ENCODE assay signal across 8 mouse cellular contexts in genomic region chr13:60427755-60428385, GRCm38 (mm10).
DNase-seq lines count a peak whose midpoint lies in the region; ATAC-seq lines count a peak whose summit lies in the region.

No protein-coding gene starts in this region.

- ATAC-seq in neural tube, embryonic 15.5 days (ENCODE audit: low FRiP score), result no peak
- no peak for ATAC-seq in megakaryocyte progenitor cell, adult 5-6 weeks (replicated peaks; ENCODE audit: poor library complexity)

- H3K4me1 ChIP-seq in neural tube, embryonic 15.5 days, result peaks cover 10% of the 10 kb centered on the region

- peak overlapping the region; percentile 25 for H3K4me2 ChIP-seq in neural tube, embryonic 15.5 days

- no peak overlapping the region for H3K9ac ChIP-seq in neural tube, embryonic 15.5 days (replicated peaks)

- no peaks in the 10 kb centered on the region for H3K27me3 ChIP-seq in neural tube, embryonic 15.5 days (replicated peaks)

- no peaks in the 10 kb centered on the region for H3K9me3 ChIP-seq in neural tube, embryonic 15.5 days (replicated peaks)

- peak; percentile 19 for DNase-seq in kidney, adult 11 months
- DNase-seq in kidney, postnatal 25 days, result no peak
- peak; percentile 29 to 52 for DNase-seq in gastrocnemius, adult 8-10 months (ENCODE audit: low spot score in 2 of 2)
- peak; percentile 17 for DNase-seq in kidney, adult 9 months
- DNase-seq in cerebellum, adult 18-20 months, result no peak
- DNase-seq in left cerebral cortex, adult 18-20 months (ENCODE audit: low spot score in 2 of 2), result no peak

- no peaks in the 10 kb centered on the region for H3K36me3 ChIP-seq in neural tube, embryonic 15.5 days

- 18% methylated on average over 12 of the region's 12 CpGs for WGBS in neural tube, embryonic 15.5 days

- no peak overlapping the region for H3K4me3 ChIP-seq in neural tube, embryonic 15.5 days (replicated peaks)

- no peak overlapping the region for H3K27ac ChIP-seq in neural tube, embryonic 15.5 days (replicated peaks)

Comparison
In these comparisons a context has a peak if more than half of its experiments do, and no peak if none do; other contexts are left out.
1. DNase-seq: peak in kidney, adult 11 months (single experiment), gastrocnemius, adult 8-10 months (2 of 2) and kidney, adult 9 months (single experiment); none in kidney, postnatal 25 days (0 of 2), cerebellum, adult 18-20 months (0 of 2) and left cerebral cortex, adult 18-20 months (0 of 2).